Mouse (Mus musculus) spleen, adult 2 months (tissue): Measurements from ENCODE around the gene Smim22.

Source experiments
- CTCF ChIP-seq: fragments of 200-500 bp; IDR thresholded peaks from 2 replicates; pipeline ENCODE4 v1.5.1; 2011; ENCODE audit warnings: mild to moderate bottlenecking, inconsistent platforms; ENCODE audit not compliant: insufficient read depth, insufficient read length, insufficient replicate concordance; ENCODE audit errors: extremely low read depth
- POLR2A ChIP-seq: fragments of 200-500 bp; IDR thresholded peaks from 2 replicates; pipeline ENCODE4 v1.6.1; 2011; ENCODE audit warnings: low read depth, low read length, inconsistent platforms

GRCm38 (mm10) chr16:5013054-5013838 lies 6.2 kb downstream of the Smim22 start, which contains the start of gene Rogdi:
- TF ChIP-seq CTCF (no peak), POLR2A (peak; percentile 45)
